Mouse (Mus musculus) embryonic facial prominence, embryonic 11.5 days (tissue): ENCODE results near the gene Cyp3a13. TPM values are rescaled to one million over a fixed set of nuclear protein-coding genes. Genes with fewer than 3 reads are reported as not detected.

Experiments
- polyA plus RNA-seq: library from polyadenylated mRNA; unstranded; fragments of >200 nt; fragmentation: Nextera tagmentation; extraction: Ambion mirVana; gene quantifications from 2 replicates; pipeline ENCODE4 v1.2.1, GENCODE M21; 2014

Cyp3a13 gene
- polyA plus RNA-seq, 1 experiment from 2014 or later: not detected

Other genes with a start within 250 kb of the Cyp3a13 start
- 11.8 and 11.9 TPM in 2 replicates for gene Agfg2, start 236.9 kb downstream of the Cyp3a13 start, polyA plus RNA-seq
- gene Nyap1, start 180.0 kb downstream of the Cyp3a13 start, polyA plus RNA-seq: 1.6 and 2.5 TPM in 2 replicates
- gene Tsc22d4, start 175.9 kb downstream of the Cyp3a13 start, polyA plus RNA-seq: 76.1 and 78.8 TPM in 2 replicates
- 57.6 and 65.1 TPM in 2 replicates for gene Ppp1r35, start 142.8 kb downstream of the Cyp3a13 start, polyA plus RNA-seq
- 11.5 and 12.5 TPM in 2 replicates for gene Mepce, start 134.0 kb downstream of the Cyp3a13 start, polyA plus RNA-seq
- gene Zcwpw1, start 133.8 kb downstream of the Cyp3a13 start, polyA plus RNA-seq: 22.0 and 23.1 TPM in 2 replicates
- 0.28 TPM in 1 of 2 replicates, not detected in the other for gene Pilra, start 85.3 kb downstream of the Cyp3a13 start, polyA plus RNA-seq
- 0.40 TPM in 1 of 2 replicates, not detected in the other for gene Pilrb1, start 63.5 kb downstream of the Cyp3a13 start, polyA plus RNA-seq
- not detected in 2 replicates for gene Pilrb2, start 49.8 kb downstream of the Cyp3a13 start, polyA plus RNA-seq
- 0.29 TPM in 1 of 2 replicates, not detected in the other for gene Gjc3, start 41.5 kb upstream of the Cyp3a13 start, polyA plus RNA-seq
- gene Azgp1, start 59.9 kb upstream of the Cyp3a13 start, polyA plus RNA-seq: not detected in 2 replicates
- not detected in 2 replicates for gene Smok3a, start 99.6 kb upstream of the Cyp3a13 start, polyA plus RNA-seq
- gene Smok3b, start 99.8 kb upstream of the Cyp3a13 start, polyA plus RNA-seq: not detected in 2 replicates
- gene Smok3c, start 131.6 kb upstream of the Cyp3a13 start, polyA plus RNA-seq: not detected in 2 replicates
- 37.6 and 40.1 TPM in 2 replicates for gene Zkscan1, start 163.5 kb upstream of the Cyp3a13 start, polyA plus RNA-seq
- 97.3 and 110 TPM in 2 replicates for gene Zscan21, start 195.3 kb upstream of the Cyp3a13 start, polyA plus RNA-seq
- gene Zfp113, start 234.1 kb upstream of the Cyp3a13 start, polyA plus RNA-seq: 16.3 and 16.4 TPM in 2 replicates
- gene Cops6, start 239.5 kb upstream of the Cyp3a13 start, polyA plus RNA-seq: 272 and 292 TPM in 2 replicates